Mouse (Mus musculus): ENCODE data around the gene Fblim1.

DNA sequence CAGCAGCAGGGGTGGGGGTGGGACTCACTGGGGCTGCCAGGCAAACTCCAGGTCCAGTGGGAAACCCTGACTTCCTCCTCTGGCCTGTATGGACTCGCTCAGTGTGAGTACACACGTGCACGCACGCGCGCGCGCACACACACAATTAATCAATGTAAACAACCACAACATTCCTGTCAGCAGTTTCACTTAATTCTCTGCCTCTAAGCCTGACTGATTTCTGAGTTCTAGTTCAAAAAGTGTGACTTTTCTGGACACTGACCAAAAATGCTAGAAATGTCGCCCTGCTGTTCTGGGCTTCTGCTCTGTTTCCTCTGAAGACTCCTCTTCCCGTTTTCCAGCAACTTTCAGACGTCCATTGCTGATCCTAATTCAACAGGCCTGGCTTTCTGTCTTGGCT lies 43.6 kb downstream of the Fblim1 start:
- TF ChIP-seq CTCF (IDR thresholded peaks at IDR 0.05; ENCODE audit: low read depth), result no peak
- TF ChIP-seq EP300 (IDR thresholded peaks at IDR 0.05; ENCODE audit: low read depth), result no peak

All from liver, postnatal 0 days (tissue).